Mouse (Mus musculus) B cell, adult 67 days (primary cell): ENCODE results near the gene Cldn6. TPM values are rescaled to one million over a fixed set of nuclear protein-coding genes. Genes with fewer than 3 reads are reported as not detected.

ENCODE experiments used
- total RNA-seq, 2 experiments: library from RNA; stranded (reverse); gene quantifications; 4 replicates each; pipeline ENCODE4 v1.2.4; 2023

Cldn6 gene
- not detected for total RNA-seq

DNA sequence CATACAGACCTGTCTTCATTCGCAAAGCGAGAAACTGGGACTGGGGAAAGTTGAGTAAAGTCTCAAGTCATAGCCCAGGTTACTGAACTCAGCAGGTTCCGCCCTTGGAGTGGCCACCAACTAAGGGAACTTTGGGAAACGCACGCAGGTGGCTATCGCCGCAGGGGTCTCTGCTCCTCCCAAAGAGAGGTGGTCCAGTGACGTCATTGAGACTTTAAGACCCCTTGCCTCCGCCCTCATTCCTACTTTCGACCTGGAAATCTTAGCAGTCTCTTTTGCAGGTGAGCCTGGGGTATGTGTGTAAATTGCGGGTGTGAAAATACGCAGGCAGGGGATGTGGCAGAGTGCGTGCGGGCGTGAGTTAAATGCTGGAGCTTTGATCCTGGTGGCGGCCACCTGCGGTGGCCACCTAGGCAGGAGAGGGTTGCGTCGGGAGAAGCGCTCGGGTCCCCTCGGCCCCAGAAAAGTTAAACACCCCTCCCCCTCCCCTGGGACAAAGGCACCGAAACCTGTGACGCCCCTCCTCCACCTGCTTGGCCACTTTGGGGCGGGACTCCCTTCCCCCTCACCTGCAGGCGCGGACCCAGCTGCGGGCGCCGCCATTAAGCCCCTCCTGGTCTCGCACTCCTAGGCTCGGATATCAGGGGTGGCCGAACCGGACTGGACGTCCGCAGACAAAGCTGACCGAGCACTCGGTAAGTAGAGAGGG lies at the start of gene Cldn6:
TSS of gene Cldn6 (plus strand) at position 123 of the 709 bp plus-strand sequence.

DNA sequence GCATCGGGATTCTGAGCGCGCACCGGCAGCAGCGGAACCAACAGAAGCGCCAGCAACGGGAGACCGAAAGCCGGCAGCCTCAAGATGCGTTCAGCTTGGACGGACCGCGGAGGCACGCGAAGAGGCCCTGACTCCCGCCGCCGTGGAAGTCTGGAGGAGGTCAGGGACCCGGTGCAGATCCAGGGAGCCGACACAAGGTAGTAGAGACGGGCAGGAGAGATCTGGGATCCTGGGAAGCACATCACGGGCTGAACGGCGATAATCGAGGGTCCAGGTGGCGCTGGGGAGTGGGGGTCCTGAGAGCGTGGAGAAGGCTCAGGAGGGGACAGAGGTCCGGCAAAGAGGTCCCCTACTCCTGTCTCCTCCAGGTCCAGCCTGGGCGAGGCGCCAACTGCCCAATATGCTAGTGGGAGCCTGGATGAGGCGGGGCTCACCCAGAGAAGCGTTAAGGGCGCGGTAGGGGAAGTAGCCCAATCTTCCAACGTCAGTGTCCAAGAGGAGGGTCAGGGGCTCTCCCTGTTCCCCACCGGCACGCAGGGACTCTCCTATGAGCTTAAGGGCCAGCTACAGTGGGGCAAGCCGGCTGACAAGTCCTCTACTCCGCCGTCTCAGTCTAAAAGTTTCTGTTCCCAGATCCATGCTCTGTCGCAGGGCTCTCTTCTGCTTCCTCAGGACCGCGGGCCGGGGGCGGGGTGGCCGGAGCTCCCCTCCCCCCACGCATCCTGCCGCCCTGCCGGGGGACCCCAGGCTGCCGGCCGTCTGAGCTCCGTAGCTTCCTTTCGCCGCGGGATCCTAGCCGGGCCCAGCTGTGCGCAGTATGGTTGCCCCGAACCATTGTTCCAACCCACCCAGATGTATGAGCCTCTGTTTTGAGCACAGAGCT lies 34.2 kb upstream of the Cldn6 start, which contains the start of gene Mmp25:
TSS of gene Mmp25 (minus strand) at position 665 of the 883 bp plus-strand sequence.

GRCm38 (mm10) chr17:23660117-23660875 lies 18.8 kb upstream of the Cldn6 start, which contains the start of gene Bicdl2:
Bicdl2 (plus strand) TSS chr17:23660506.

DNA sequence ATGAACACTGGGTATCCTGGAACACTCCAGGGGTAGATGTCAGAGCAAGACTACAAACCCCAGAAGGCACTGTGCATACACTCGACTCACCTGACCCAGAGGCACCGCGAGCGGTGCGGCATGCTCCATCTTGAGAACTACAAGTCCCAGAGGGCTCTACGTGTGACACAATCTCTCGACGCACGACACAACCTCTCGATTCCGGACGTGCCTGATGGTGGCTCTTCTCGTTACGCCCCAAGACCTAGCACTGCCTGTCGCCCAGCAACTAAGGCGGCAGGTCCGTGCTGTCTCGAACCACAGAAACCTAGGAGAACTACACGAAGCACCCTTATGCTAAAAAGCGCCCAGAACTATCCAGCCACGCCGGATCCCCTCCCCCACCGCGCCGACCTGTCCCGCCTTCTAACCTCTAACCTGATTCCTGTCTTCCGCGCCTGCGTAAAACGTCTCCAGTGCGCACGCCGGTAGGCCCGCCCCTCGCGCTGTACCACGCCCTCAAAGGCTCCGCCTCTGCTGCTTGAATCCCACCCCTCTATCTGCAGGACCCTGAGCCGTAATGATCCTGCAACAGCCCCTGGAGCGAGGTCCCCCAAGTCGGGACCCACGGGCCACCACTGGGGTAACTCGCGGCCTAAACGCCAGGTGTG lies 5.5 kb upstream of the Cldn6 start, which contains the start of the genes Hcfc1r1 and Thoc6:
TSS of gene Hcfc1r1 (plus strand) at position 173 of the 650 bp plus-strand sequence.
TSS of gene Thoc6 (minus strand) at position 459 of the 650 bp plus-strand sequence.

GRCm38 (mm10) chr17:23677236-23677679 lies 1.8 kb upstream of the Cldn6 start, which contains the start of gene Tnfrsf12a:
Tnfrsf12a (minus strand) TSS chr17:23677468.

DNA sequence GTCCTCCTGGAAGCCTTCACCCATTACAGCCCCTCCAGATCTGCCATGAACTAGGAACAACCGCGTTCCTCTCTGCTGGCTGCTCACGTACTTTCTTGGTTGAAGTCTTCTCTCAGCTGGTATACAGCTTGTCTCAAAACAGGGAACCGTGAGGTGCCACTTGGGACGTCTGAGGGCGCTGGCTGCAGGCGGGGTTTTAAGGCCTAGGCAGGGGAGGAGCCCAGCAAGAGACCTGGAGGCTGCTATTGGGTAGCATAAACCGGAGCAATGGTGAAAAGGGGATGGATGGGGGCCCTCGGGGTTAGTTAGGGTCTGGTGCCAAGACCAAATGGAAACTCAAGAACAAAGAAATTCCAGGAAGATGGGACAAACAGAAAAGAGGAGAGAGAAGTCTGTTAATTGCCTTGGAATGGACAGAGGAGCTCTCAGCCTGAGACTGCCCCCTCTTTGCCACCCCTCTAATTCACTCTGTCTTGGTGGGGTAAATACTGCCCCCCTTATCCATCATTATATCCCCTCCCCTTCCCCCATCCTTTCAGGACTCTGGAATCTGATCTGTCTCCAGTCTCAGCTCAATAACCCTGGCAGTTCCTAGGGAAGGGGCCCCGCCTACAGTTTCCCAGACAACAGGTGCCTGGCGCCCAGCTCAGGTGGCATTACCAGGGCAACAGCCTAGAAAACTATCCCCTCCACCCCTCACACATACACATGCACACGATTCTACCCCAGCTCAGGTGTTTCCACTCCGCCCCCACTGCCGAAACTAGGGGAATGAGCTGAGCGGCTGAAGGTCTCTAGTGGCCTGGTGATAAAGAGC lies 5.0 kb downstream of the Cldn6 start, which contains the start of gene Cldn9:
TSS of gene Cldn9 (minus strand) at position 171 of the 817 bp plus-strand sequence.

GRCm38 (mm10) chr17:23722376-23723125 lies 43.5 kb downstream of the Cldn6 start, which contains the start of gene 1520401A03Rik:
1520401A03Rik (minus strand) TSS chr17:23722783.

GRCm38 (mm10) chr17:23725999-23726757 lies 47.1 kb downstream of the Cldn6 start, which contains the start of gene Pkmyt1:
Pkmyt1 (plus strand) TSS chr17:23726336.

Other genes with a start within 250 kb of the Cldn6 start
- gene Vmn2r117, start 199.6 kb upstream of the Cldn6 start, total RNA-seq: not detected
- gene Zfp213, start 115.0 kb upstream of the Cldn6 start, total RNA-seq: 10 to 100 TPM in 1 of 2 experiments, 1 to 10 TPM in 1; 8.3 to 11.5 TPM
- not detected for gene Zfp13, start 79.8 kb upstream of the Cldn6 start, total RNA-seq
- gene Zscan10, start 78.4 kb upstream of the Cldn6 start, total RNA-seq: not detected
- not detected for gene Mmp25, start 34.0 kb upstream of the Cldn6 start, total RNA-seq
- under 1 TPM in 1 of 2 experiments, not detected in 1; 0.36 TPM for gene Bicdl2, start 18.7 kb upstream of the Cldn6 start, total RNA-seq
- 10 to 100 TPM; 40.1 to 46.3 TPM for gene Hcfc1r1, start 5.7 kb upstream of the Cldn6 start, total RNA-seq
- 10 to 100 TPM; 24.5 to 27.7 TPM for gene Thoc6, start 5.4 kb upstream of the Cldn6 start, total RNA-seq
- 10 to 100 TPM; 10.2 to 15.2 TPM for gene Tnfrsf12a, start 1.8 kb upstream of the Cldn6 start, total RNA-seq
- gene Cldn9, start 4.8 kb downstream of the Cldn6 start, total RNA-seq: not detected
- not detected for gene 1520401A03Rik, start 43.5 kb downstream of the Cldn6 start, total RNA-seq
- 10 to 100 TPM; 32.9 to 38.9 TPM for gene Pkmyt1, start 47.1 kb downstream of the Cldn6 start, total RNA-seq
- 1 to 10 TPM in 1 of 2 experiments, under 1 TPM in 1; 0.20 to 1.0 TPM for gene Paqr4, start 61.6 kb downstream of the Cldn6 start, total RNA-seq
- not detected for gene Kremen2, start 66.6 kb downstream of the Cldn6 start, total RNA-seq
- gene Flywch1, start 92.4 kb downstream of the Cldn6 start, total RNA-seq: 10 to 100 TPM; 24.9 to 32.8 TPM
- not detected for gene Flywch2, start 106.8 kb downstream of the Cldn6 start, total RNA-seq
- gene Srrm2, start 111.3 kb downstream of the Cldn6 start, total RNA-seq: 1,000 to 10,000 TPM; 1,310 to 1,340 TPM
- gene Elob, start 149.9 kb downstream of the Cldn6 start, total RNA-seq: 100 to 1,000 TPM; 164 to 171 TPM
- not detected for gene Prss33, start 156.8 kb downstream of the Cldn6 start, total RNA-seq
- not detected for gene Prss32, start 164.6 kb downstream of the Cldn6 start, total RNA-seq
- under 1 TPM in 1 of 2 experiments, not detected in 1; 0.41 TPM for gene Prss41, start 164.9 kb downstream of the Cldn6 start, total RNA-seq
- not detected for gene Prss21, start 188.8 kb downstream of the Cldn6 start, total RNA-seq
- gene Dcpp1, start 201.6 kb downstream of the Cldn6 start, total RNA-seq: not detected
- not detected for gene Dcpp2, start 201.6 kb downstream of the Cldn6 start, total RNA-seq
- not detected for gene Dcpp3, start 238.2 kb downstream of the Cldn6 start, total RNA-seq